Mouse (Mus musculus): ENCODE results near the gene Kmt2d. TPM values are rescaled to one million over a fixed set of nuclear protein-coding genes. Genes with fewer than 3 reads are reported as not detected.

Kmt2d gene
- polyA plus RNA-seq, 1 experiment from 2014 or later = 19.3 TPM

DNA sequence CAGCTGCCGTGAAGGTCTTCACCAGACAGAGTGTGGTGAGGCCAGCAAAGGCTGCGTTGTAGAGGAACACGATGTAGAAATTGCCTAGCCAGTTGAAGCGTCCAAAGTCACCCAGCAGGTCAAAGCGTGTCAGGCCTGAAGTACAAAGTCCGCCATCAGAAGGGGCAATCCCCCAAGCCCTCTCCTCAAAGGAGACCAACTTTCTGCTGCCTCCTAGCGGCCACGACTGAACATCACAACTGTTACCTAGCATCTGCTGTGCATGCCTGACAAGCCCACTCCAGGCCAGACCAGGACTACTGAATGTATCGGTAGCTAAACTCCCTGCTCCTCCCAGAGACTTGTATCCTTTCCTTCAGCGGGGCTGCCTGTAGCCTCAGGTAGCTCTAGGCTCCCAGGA, 33.7 kb upstream of the Kmt2d start:
- DNase-seq (peak; percentile 73), ATAC-seq (ENCODE audit: insufficient read depth) (no peak)
- Histone ChIP-seq H3K4me3 (ENCODE audit: low read depth, low read length) (no peak overlapping the region), H3K27ac (ENCODE audit: low read depth) (no peak overlapping the region), H3K9ac (no peak overlapping the region), H3K4me1 (ENCODE audit: insufficient read depth) (no peaks in the 10 kb centered on the region), H3K4me2 (no peak overlapping the region), H3K27me3 (ENCODE audit: insufficient read depth, low read length) (peaks cover 6% of the 10 kb centered on the region; the same call in 1 of the 2 replicates), H3K36me3 (ENCODE audit: insufficient read depth) (peaks cover 48% of the 10 kb centered on the region), H3K9me3 (ENCODE audit: low read depth, low read length) (no peaks in the 10 kb centered on the region)
- peak; percentile 80 for TF ChIP-seq CTCF (IDR thresholded peaks at IDR 0.05; ENCODE audit: low read depth)
- 32% methylated on average over 10 of the region's 10 CpGs for WGBS

DNA sequence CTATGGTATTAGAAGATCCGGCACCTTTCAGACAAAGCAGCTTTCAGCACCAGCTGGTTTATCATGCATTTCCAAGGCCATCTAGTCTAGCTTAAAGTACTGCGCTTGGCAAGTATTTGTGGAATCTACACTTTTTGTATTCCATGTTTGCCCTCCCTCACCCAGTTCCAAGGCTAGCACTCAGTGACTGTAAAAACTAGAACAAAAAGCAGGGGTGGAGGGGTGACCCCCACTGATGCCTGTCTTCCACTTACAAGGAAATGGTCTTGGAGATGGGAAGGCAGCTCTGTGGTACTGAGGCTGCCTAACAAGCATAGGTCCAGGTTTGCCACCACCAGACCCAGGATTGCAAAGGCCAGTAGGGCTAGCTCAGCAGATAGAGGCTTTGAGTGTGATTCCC, 31.6 kb upstream of the Kmt2d start:
- H3K27me3 ChIP-seq (ENCODE audit: insufficient read depth, low read length) = peaks cover 26% of the 10 kb centered on the region
- DNase-seq (no peak), ATAC-seq (ENCODE audit: insufficient read depth) (no peak)
- H3K9ac ChIP-seq = no peak overlapping the region
- H3K27ac ChIP-seq (ENCODE audit: low read depth) = no peak overlapping the region
- H3K4me3 ChIP-seq (ENCODE audit: low read depth, low read length) = no peak overlapping the region
- H3K4me2 ChIP-seq = no peak overlapping the region
- H3K4me1 ChIP-seq (ENCODE audit: insufficient read depth) = peaks cover 7% of the 10 kb centered on the region; the same call in 1 of the 2 replicates
- TF ChIP-seq CTCF (IDR thresholded peaks at IDR 0.05; ENCODE audit: low read depth) = no peak
- 87% methylated on average over 2 of the region's 2 CpGs for WGBS
- peaks cover 28% of the 10 kb centered on the region for H3K36me3 ChIP-seq (ENCODE audit: insufficient read depth)
- H3K9me3 ChIP-seq (ENCODE audit: low read depth, low read length) = no peaks in the 10 kb centered on the region

DNA sequence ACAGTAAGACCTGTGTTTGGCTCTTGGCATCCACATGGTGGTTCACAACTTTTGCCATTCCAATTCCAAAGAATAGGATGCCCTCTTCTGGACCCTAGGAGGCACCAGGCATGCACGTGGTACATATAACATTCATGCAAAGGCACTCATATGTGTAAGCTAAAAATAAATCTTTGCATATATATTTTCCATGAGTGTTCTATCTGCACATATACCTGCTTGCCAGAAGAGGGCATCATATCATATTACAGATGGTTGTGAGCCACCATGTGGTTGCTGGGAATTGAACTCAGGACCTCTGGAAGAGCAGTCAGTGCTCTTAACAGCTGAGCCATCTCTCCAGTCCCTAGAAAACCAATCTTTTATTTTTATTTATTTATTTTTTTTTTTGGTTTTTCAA, 30.5 kb upstream of the Kmt2d start:
- WGBS = 61% methylated on average over 1 of the region's 1 CpGs
- Histone ChIP-seq H3K9me3 (ENCODE audit: low read depth, low read length) (no peaks in the 10 kb centered on the region), H3K4me3 (ENCODE audit: low read depth, low read length) (no peak overlapping the region), H3K9ac (no peak overlapping the region), H3K4me2 (no peak overlapping the region), H3K27me3 (ENCODE audit: insufficient read depth, low read length) (peaks cover 36% of the 10 kb centered on the region), H3K4me1 (ENCODE audit: insufficient read depth) (peaks cover 7% of the 10 kb centered on the region; the same call in 1 of the 2 replicates), H3K27ac (ENCODE audit: low read depth) (no peak overlapping the region), H3K36me3 (ENCODE audit: insufficient read depth) (peaks cover 21% of the 10 kb centered on the region)
- TF ChIP-seq CTCF (IDR thresholded peaks at IDR 0.05; ENCODE audit: low read depth) = no peak
- ATAC-seq (ENCODE audit: insufficient read depth) = no peak
- DNase-seq = no peak

DNA sequence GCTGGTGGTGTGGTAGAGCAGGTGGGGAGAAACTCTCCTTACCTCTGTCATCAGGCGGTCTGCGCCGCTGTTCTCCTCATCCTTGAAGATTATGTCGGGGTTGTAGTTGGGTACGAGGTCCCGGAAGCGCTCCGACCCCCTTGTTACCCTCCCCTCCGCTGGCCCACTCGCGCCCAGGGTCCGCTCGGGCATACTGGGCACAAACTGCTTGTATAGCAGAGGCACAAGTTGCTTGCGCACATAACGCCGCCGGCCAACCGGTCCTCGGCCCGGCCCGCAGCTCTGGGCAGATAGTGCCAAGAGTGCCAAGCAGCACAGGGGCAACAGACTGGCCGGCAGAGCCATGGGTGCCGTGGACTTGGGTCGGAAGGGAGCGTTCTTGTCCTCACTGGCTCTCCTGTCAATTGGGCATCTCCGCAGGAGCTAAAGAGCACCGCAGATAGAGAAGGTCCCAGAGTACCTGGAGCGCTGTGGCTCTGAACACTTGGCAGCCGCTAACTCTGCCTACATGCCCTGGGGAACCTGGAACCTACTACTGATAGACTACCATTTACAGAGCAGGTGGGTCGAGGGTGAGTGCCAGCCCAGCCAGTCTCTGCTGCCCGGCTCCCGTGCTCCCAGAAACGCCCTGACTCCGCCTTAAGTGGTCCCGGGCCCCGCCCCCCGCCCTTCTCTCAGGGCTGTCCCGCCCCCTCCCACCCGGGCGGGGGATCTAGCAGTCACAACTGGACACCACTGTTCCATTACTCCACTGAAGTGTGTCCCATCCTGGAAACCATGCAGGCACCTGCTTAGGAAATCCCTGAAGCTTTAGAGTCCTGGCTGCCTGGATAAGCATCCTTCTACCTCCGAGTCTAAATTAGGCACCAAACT, 27.2 kb upstream of the Kmt2d start, which contains the start of gene Dhh:
Gene Dhh, minus strand, starts transcription at position 613 of the 873 bp plus-strand sequence.
- Histone ChIP-seq H3K9ac (no peak within 1 kb of the TSS), H3K9me3 (ENCODE audit: low read depth, low read length) (no peaks in the 10 kb centered on the region), H3K4me3 (ENCODE audit: low read depth, low read length) (peak within 1 kb of the TSS; percentile 26), H3K27me3 (ENCODE audit: insufficient read depth, low read length) (peaks cover 70% of the 10 kb centered on the region), H3K27ac (ENCODE audit: low read depth) (no peak within 1 kb of the TSS), H3K4me1 (ENCODE audit: insufficient read depth) (peaks cover 14% of the 10 kb centered on the region; the same call in 1 of the 2 replicates), H3K36me3 (ENCODE audit: insufficient read depth) (no peaks in the 10 kb centered on the region), H3K4me2 (peak within 1 kb of the TSS; percentile 54)
- DNase-seq = peak; percentile 56
- no peak for ATAC-seq (ENCODE audit: insufficient read depth)
- under 1% methylated on average over 41 of the region's 41 CpGs for WGBS
- no peak for TF ChIP-seq CTCF (IDR thresholded peaks at IDR 0.05; ENCODE audit: low read depth)

DNA sequence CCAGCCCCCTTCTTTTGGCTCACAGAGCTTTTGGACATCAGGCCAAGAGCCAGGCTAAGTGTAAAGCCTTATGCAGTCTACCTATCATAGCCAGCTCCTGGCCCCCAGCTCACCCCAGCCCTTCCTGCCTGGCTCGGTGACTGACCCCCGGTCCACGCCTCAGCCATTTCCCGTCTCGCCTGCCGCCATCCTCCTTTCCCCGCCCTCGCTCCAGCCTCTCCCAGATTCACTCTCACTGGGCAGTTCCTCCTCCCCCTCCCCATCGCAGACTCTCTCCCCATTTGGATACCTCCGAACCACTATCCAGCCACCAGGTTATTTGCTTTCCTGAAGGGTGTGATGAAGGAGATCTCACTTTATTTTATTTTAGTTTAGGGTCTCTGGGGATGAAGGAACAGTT, 26.5 kb upstream of the Kmt2d start:
- ATAC-seq (ENCODE audit: insufficient read depth) (no peak), DNase-seq (peak; percentile 22)
- H3K4me2 ChIP-seq = peak overlapping the region; percentile 54
- H3K27me3 ChIP-seq (ENCODE audit: insufficient read depth, low read length) = peaks cover 77% of the 10 kb centered on the region
- no peaks in the 10 kb centered on the region for H3K36me3 ChIP-seq (ENCODE audit: insufficient read depth)
- no peak overlapping the region for H3K27ac ChIP-seq (ENCODE audit: low read depth)
- peak overlapping the region; percentile 26 for H3K4me3 ChIP-seq (ENCODE audit: low read depth, low read length)
- TF ChIP-seq CTCF (IDR thresholded peaks at IDR 0.05; ENCODE audit: low read depth) = no peak
- no peak overlapping the region for H3K9ac ChIP-seq
- H3K9me3 ChIP-seq (ENCODE audit: low read depth, low read length) = no peaks in the 10 kb centered on the region
- peaks cover 14% of the 10 kb centered on the region; the same call in 1 of the 2 replicates for H3K4me1 ChIP-seq (ENCODE audit: insufficient read depth)
- WGBS = under 1% methylated on average over 10 of the region's 10 CpGs

DNA sequence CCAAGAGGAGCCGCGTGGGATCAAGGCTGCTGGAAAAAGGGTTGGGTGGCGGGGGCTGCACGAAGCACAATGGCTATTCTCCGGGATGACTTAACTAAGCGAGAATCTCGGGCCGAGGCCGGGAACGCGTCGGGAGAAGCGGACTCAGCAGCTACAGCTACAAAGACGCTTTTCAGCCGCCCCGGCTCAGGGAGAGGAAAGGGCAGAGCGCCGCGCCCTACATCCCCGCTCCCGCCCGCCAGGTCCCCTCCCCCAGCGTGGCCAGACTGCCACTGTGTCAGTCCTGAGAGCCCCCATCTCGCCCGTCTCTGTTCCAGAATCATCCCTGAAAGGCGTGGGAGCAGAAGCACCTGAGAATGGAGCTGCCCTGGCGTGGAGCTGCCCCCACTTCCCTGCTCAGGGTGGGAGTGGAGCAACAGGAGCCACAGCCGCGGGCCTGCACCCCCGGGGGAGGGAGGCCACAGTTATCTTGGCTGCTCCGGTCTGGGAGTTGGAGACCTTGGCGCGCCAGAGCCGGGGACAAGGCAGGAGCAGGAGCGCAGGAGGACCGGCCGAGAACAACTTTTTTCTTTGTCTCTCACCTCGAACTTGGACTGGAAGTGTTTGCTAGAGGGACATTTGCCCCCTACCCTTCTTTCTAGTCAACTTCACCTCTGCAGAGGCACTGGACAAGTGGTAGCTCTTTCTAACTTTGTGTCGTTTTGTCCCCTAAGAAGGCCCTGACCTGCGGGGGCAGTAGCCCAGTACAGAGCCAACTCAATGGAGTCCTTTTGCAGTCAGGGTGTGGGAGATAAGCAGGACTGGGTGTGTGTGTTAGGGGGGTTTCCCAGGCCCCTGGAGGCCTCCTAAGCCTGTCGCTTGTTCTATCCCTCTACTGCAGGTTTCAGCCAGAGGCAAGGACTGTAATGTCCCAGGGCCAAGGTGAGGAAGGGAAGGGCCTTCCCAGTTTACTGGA, 24.9 kb upstream of the Kmt2d start:
- Histone ChIP-seq H3K27ac (ENCODE audit: low read depth) (peak overlapping the region; percentile 42; the same call in 1 of the 2 replicates), H3K27me3 (ENCODE audit: insufficient read depth, low read length) (peaks cover 84% of the 10 kb centered on the region), H3K4me1 (ENCODE audit: insufficient read depth) (peaks cover 14% of the 10 kb centered on the region; the same call in 1 of the 2 replicates), H3K36me3 (ENCODE audit: insufficient read depth) (no peaks in the 10 kb centered on the region), H3K4me2 (peak overlapping the region; percentile 100), H3K9ac (no peak overlapping the region), H3K4me3 (ENCODE audit: low read depth, low read length) (peak overlapping the region; percentile 56), H3K9me3 (ENCODE audit: low read depth, low read length) (no peaks in the 10 kb centered on the region)
- ATAC-seq (ENCODE audit: insufficient read depth) (0 out of 2 replicates have a peak, but pooled peaks have one; percentile 29), DNase-seq (peak; percentile 67)
- 4% methylated on average over 40 of the region's 41 CpGs for WGBS
- no peak for TF ChIP-seq CTCF (IDR thresholded peaks at IDR 0.05; ENCODE audit: low read depth)

Measured in lung, embryonic 14.5 days (tissue).